Mouse (Mus musculus) ES-Bruce4 (cell line): Measurements from ENCODE around the gene Supt5.

Source experiments
- CTCF ChIP-seq: IDR thresholded peaks from one replicate; pipeline ENCODE4 v1.8.1; 2011; ENCODE audit warnings: low read depth, low read length
- EP300 ChIP-seq: IDR thresholded peaks from 2 replicates; pipeline ENCODE4 v1.6.1; 2011; ENCODE audit warnings: low read depth, low read length; ENCODE audit not compliant: insufficient read depth
- POLR2A ChIP-seq: IDR thresholded peaks from one replicate; pipeline ENCODE4 v1.8.1; 2011; ENCODE audit warnings: low read length; ENCODE audit not compliant: insufficient read depth

GRCm38 (mm10) chr7:28370977-28371513 is 32.5 kb upstream of the Supt5 start:
- no peak for TF ChIP-seq EP300
- TF ChIP-seq POLR2A = no peak
- TF ChIP-seq CTCF = no peak
